Mouse (Mus musculus) heart, embryonic 13.5 days (tissue): ENCODE measurements around the gene Fam241a. TPM values are rescaled to one million over a fixed set of nuclear protein-coding genes. Genes with fewer than 3 reads are reported as not detected.

Experiments used
- ATAC-seq: fragments of 200-750 bp; cut with Nextera tagmentation; 2 replicates; pipeline ENCODE4 v1.8.0; 2017; ENCODE audit warnings: moderate TSS enrichment; ENCODE audit not compliant: insufficient number of reproducible peaks, low FRiP score, low TSS enrichment; ENCODE audit errors: extremely low read depth
- H3K27ac ChIP-seq: fragments of 300-500 bp; sonication (generic); replicated peaks from 2 replicates; pipeline ENCODE4 v1.5.1; 2015; ENCODE audit warnings: moderate library complexity, mild to moderate bottlenecking, inconsistent platforms
- H3K27me3 ChIP-seq: fragments of 300-500 bp; sonication (generic); replicated peaks from 2 replicates; pipeline ENCODE4 v1.6.1; 2015; ENCODE audit warnings: mild to moderate bottlenecking, inconsistent platforms
- H3K36me3 ChIP-seq: fragments of 300-500 bp; sonication (generic); 2 replicates; pipeline ENCODE4 v1.6.1; 2015; ENCODE audit warnings: mild to moderate bottlenecking, inconsistent platforms
- H3K4me1 ChIP-seq: fragments of 300-500 bp; sonication (generic); 2 replicates; pipeline ENCODE4 v1.6.1; 2015; ENCODE audit warnings: inconsistent platforms
- H3K4me2 ChIP-seq: fragments of 300-500 bp; sonication (generic); 2 replicates; pipeline ENCODE4 v1.6.1; 2015; ENCODE audit warnings: inconsistent platforms, mild to moderate bottlenecking, moderate library complexity
- H3K4me3 ChIP-seq: fragments of 300-500 bp; sonication (generic); 2 replicates; pipeline ENCODE4 v1.5.1; 2015; ENCODE audit warnings: moderate library complexity, mild to moderate bottlenecking, inconsistent platforms
- H3K9ac ChIP-seq: fragments of 300-500 bp; sonication (generic); 2 replicates; pipeline ENCODE4 v1.6.1; 2015; ENCODE audit warnings: inconsistent platforms, mild to moderate bottlenecking, moderate library complexity
- H3K9me3 ChIP-seq: fragments of 300-500 bp; sonication (generic); 2 replicates; pipeline ENCODE4 v1.6.1; 2016; ENCODE audit warnings: inconsistent platforms
- WGBS: fragments of 180-500 bp; shearing (Covaris S2); methylation state at CpG from one replicate; pipeline ENCODE4 v1.1.7; 2015; ENCODE audit warnings: mixed read lengths; 5-methylcytosine and 5-hydroxymethylcytosine counted together
- polyA plus RNA-seq: library from polyadenylated mRNA; unstranded; fragments of >200 nt; fragmentation: Nextera tagmentation; extraction: Ambion mirVana; gene quantifications from 2 replicates; pipeline ENCODE4 v1.2.1, GENCODE M21; 2015

Fam241a gene
- polyA plus RNA-seq, 1 experiment from 2014 or later: 6.9 TPM

GRCm38 (mm10) chr3:127875059-127875458 is 21.1 kb downstream of the Fam241a start:
- Histone ChIP-seq H3K36me3 (no peaks in the 10 kb centered on the region), H3K27me3 (no peaks in the 10 kb centered on the region), H3K27ac (no peak overlapping the region), H3K4me3 (no peak overlapping the region), H3K4me2 (no peak overlapping the region), H3K9me3 (no peaks in the 10 kb centered on the region), H3K9ac (no peak overlapping the region), H3K4me1 (peaks cover 11% of the 10 kb centered on the region)
- WGBS: 84% methylated on average over 7 of the region's 7 CpGs
- ATAC-seq: no peak

GRCm38 (mm10) chr3:127874254-127874883 is 21.8 kb downstream of the Fam241a start:
- 46% methylated on average over 4 of the region's 4 CpGs for WGBS
- Histone ChIP-seq H3K36me3 (no peaks in the 10 kb centered on the region), H3K9ac (no peak overlapping the region), H3K4me1 (peaks cover 11% of the 10 kb centered on the region), H3K27ac (no peak overlapping the region), H3K27me3 (no peaks in the 10 kb centered on the region), H3K4me2 (no peak overlapping the region), H3K9me3 (no peaks in the 10 kb centered on the region), H3K4me3 (no peak overlapping the region)
- ATAC-seq: no peak

GRCm38 (mm10) chr3:127871575-127871974 is 24.5 kb downstream of the Fam241a start:
- Histone ChIP-seq H3K4me2 (no peak overlapping the region), H3K9ac (no peak overlapping the region), H3K9me3 (no peaks in the 10 kb centered on the region), H3K27ac (peak overlapping the region; percentile 48; the same call in 1 of the 2 replicates), H3K4me1 (peaks cover 11% of the 10 kb centered on the region), H3K27me3 (no peaks in the 10 kb centered on the region), H3K36me3 (no peaks in the 10 kb centered on the region), H3K4me3 (no peak overlapping the region)
- WGBS: 52% methylated on average over 9 of the region's 9 CpGs
- no peak for ATAC-seq

GRCm38 (mm10) chr3:127868880-127869279 is 27.2 kb downstream of the Fam241a start:
- Histone ChIP-seq H3K4me2 (no peak overlapping the region), H3K9ac (no peak overlapping the region), H3K4me3 (no peak overlapping the region), H3K27ac (no peak overlapping the region), H3K9me3 (no peaks in the 10 kb centered on the region), H3K27me3 (no peaks in the 10 kb centered on the region), H3K36me3 (no peaks in the 10 kb centered on the region), H3K4me1 (peaks cover 12% of the 10 kb centered on the region)
- WGBS: 80% methylated on average over 5 of the region's 5 CpGs
- no peak for ATAC-seq

GRCm38 (mm10) chr3:127868046-127868758 is 27.9 kb downstream of the Fam241a start:
- no peaks in the 10 kb centered on the region for H3K9me3 ChIP-seq
- no peak overlapping the region for H3K9ac ChIP-seq
- H3K4me3 ChIP-seq: no peak overlapping the region
- no peak overlapping the region for H3K4me2 ChIP-seq
- peaks cover 18% of the 10 kb centered on the region for H3K4me1 ChIP-seq
- H3K27me3 ChIP-seq: no peaks in the 10 kb centered on the region
- H3K27ac ChIP-seq: no peak overlapping the region
- H3K36me3 ChIP-seq: no peaks in the 10 kb centered on the region
- WGBS: 88% methylated on average over 9 of the region's 9 CpGs
- ATAC-seq: no peak

- peak overlapping the region; percentile 28; the same call in 1 of the 2 replicates for H3K27ac ChIP-seq
- H3K27me3 ChIP-seq: no peaks in the 10 kb centered on the region
- ATAC-seq: no peak
- H3K36me3 ChIP-seq: no peaks in the 10 kb centered on the region
- H3K9ac ChIP-seq: no peak overlapping the region
- peaks cover 12% of the 10 kb centered on the region for H3K4me1 ChIP-seq
- 30% methylated on average over 2 of the region's 2 CpGs for WGBS
- no peak overlapping the region for H3K4me3 ChIP-seq
- H3K4me2 ChIP-seq: no peak overlapping the region
- no peaks in the 10 kb centered on the region for H3K9me3 ChIP-seq
These were observed 31.9 kb downstream of the Fam241a start for GRCm38 (mm10) chr3:127864242-127864641.

GRCm38 (mm10) chr3:127863571-127863970 is 32.6 kb downstream of the Fam241a start:
- H3K4me1 ChIP-seq: peaks cover 12% of the 10 kb centered on the region
- no peaks in the 10 kb centered on the region for H3K9me3 ChIP-seq
- ATAC-seq: no peak
- no peak overlapping the region for H3K9ac ChIP-seq
- no peaks in the 10 kb centered on the region for H3K36me3 ChIP-seq
- 50% methylated on average over 3 of the region's 3 CpGs for WGBS
- H3K4me3 ChIP-seq: no peak overlapping the region
- 0 out of 2 replicates have a peak, but pooled peaks cover 2% of the 10 kb centered on the region for H3K27me3 ChIP-seq
- no peak overlapping the region for H3K4me2 ChIP-seq
- H3K27ac ChIP-seq: no peak overlapping the region

- H3K36me3 ChIP-seq: no peaks in the 10 kb centered on the region
- H3K27ac ChIP-seq: no peak overlapping the region
- WGBS: 71% methylated on average over 4 of the region's 4 CpGs
- no peak overlapping the region for H3K4me2 ChIP-seq
- peaks cover 12% of the 10 kb centered on the region for H3K4me1 ChIP-seq
- ATAC-seq: no peak
- H3K9ac ChIP-seq: no peak overlapping the region
- H3K4me3 ChIP-seq: no peak overlapping the region
- H3K9me3 ChIP-seq: no peaks in the 10 kb centered on the region
- H3K27me3 ChIP-seq: 0 out of 2 replicates have a peak, but pooled peaks cover 3% of the 10 kb centered on the region
These were observed 33.6 kb downstream of the Fam241a start for GRCm38 (mm10) chr3:127862479-127862878.

GRCm38 (mm10) chr3:127861340-127861739 is 34.8 kb downstream of the Fam241a start:
- Histone ChIP-seq H3K4me1 (peaks cover 12% of the 10 kb centered on the region), H3K36me3 (no peaks in the 10 kb centered on the region), H3K4me3 (no peak overlapping the region), H3K9me3 (no peaks in the 10 kb centered on the region), H3K27ac (no peak overlapping the region), H3K4me2 (no peak overlapping the region), H3K27me3 (0 out of 2 replicates have a peak, but pooled peaks cover 3% of the 10 kb centered on the region), H3K9ac (no peak overlapping the region)
- 86% methylated on average over 11 of the region's 11 CpGs for WGBS
- ATAC-seq: no peak

GRCm38 (mm10) chr3:127853431-127854206 is 42.5 kb downstream of the Fam241a start:
- Histone ChIP-seq H3K9me3 (no peaks in the 10 kb centered on the region), H3K36me3 (no peaks in the 10 kb centered on the region), H3K27me3 (peaks cover 26% of the 10 kb centered on the region), H3K9ac (no peak overlapping the region), H3K4me1 (peaks cover 7% of the 10 kb centered on the region), H3K27ac (no peak overlapping the region), H3K4me3 (no peak overlapping the region), H3K4me2 (peak overlapping the region; percentile 25; the same call in 1 of the 2 replicates)
- no peak for ATAC-seq
- 21% methylated on average over 15 of the region's 15 CpGs for WGBS

GRCm38 (mm10) chr3:127852722-127853121 is 43.4 kb downstream of the Fam241a start:
- H3K9me3 ChIP-seq: no peaks in the 10 kb centered on the region
- H3K4me2 ChIP-seq: no peak overlapping the region
- H3K4me1 ChIP-seq: peaks cover 7% of the 10 kb centered on the region
- no peak overlapping the region for H3K27ac ChIP-seq
- H3K27me3 ChIP-seq: peaks cover 25% of the 10 kb centered on the region
- 67% methylated on average over 9 of the region's 9 CpGs for WGBS
- ATAC-seq: no peak
- H3K4me3 ChIP-seq: no peak overlapping the region
- H3K9ac ChIP-seq: no peak overlapping the region
- H3K36me3 ChIP-seq: no peaks in the 10 kb centered on the region
